Mouse (Mus musculus): ENCODE data around the gene Atpaf1. TPM values are rescaled to one million over a fixed set of nuclear protein-coding genes. Genes with fewer than 3 reads are reported as not detected.

The Atpaf1 gene
- 15.7 and 16.4 TPM in 2 replicates for polyA plus RNA-seq (2015; fragmentation: Nextera tagmentation; extraction: Ambion mirVana)

DNA sequence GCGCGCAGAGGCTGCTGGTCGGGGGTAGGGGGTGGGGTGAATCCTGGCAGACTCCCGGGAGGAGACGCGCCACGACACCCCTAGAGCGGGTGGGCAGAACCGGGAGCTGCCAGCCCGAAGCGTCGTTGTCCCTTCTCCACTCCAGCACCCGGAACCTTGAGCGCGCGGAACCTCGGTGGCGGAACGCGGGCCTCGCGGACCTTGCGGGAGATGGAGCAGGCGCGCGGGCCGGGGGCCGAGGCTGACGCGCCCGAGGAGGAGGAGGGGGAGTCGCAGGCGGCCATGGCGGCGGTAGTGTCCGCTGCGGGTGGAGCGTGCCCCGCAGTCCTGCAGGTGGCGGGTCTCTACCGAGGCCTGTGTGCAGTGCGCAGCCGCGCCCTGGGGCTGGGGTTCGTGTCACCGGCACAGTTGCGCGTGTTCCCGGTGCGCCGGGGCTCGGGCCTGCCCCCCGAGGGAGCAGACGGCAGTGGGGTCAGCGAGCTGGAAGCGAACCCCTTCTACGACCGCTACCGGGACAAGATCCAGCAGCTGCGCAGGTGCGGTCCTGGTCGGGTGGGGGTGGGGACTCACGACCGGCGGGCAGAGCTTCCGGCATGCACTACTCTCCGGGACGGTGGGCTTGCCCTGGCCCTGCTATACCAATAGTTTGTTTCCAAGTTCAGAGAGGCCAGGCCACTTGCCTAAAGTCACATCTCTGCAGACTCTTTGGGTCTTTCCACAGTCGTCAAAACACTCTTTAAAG, at the start of gene Atpaf1:
Gene Atpaf1, plus strand, starts transcription at position 44 of the 742 bp plus-strand sequence.
- H3K4me3 ChIP-seq (replicated peaks) = peak within 1 kb of the TSS; percentile 87
- peaks cover 22% of the 10 kb centered on the region for H3K4me1 ChIP-seq (replicated peaks)
- peak within 1 kb of the TSS; percentile 81 for H3K4me2 ChIP-seq
- peaks cover 16% of the 10 kb centered on the region; the same call in 1 of the 2 replicates for H3K36me3 ChIP-seq (replicated peaks)
- peak within 1 kb of the TSS; percentile 76 for H3K9ac ChIP-seq
- H3K27ac ChIP-seq (replicated peaks) = peak within 1 kb of the TSS; percentile 64
- WGBS (ENCODE audit: insufficient replicate concordance) = under 1% methylated on average over 69 of the region's 69 CpGs
- peak; percentile 74 for ATAC-seq (ENCODE audit: insufficient read depth)
- no peaks in the 10 kb centered on the region for H3K9me3 ChIP-seq (replicated peaks)
- H3K27me3 ChIP-seq = no peaks in the 10 kb centered on the region

DNA sequence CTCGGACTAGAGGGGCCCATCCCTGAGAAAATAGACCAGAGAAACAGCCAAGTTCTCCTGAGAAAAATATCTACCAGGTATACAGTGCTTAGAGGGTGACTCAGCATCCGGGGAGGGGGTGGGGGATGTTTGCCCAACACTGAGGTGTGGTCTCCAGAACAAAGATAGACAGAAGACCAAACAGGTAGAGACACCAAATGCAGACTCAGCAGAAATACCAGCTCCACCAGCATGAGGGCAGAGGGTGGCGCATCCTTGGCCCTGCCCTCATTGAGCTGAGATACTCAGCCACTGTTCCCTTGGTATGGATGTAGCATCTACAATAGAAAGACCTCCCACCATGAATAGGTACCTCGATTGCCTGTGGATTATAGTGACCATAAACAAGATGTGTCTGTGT, 49.7 kb upstream of the Atpaf1 start:
- no peak for ATAC-seq (ENCODE audit: insufficient read depth)
- Histone ChIP-seq H3K4me3 (replicated peaks) (no peak overlapping the region), H3K9me3 (replicated peaks) (no peaks in the 10 kb centered on the region), H3K27ac (replicated peaks) (no peak overlapping the region), H3K4me2 (no peak overlapping the region), H3K9ac (no peak overlapping the region), H3K27me3 (no peaks in the 10 kb centered on the region), H3K4me1 (replicated peaks) (peaks cover 23% of the 10 kb centered on the region), H3K36me3 (replicated peaks) (peaks cover under 1% of the 10 kb centered on the region; the same call in 1 of the 2 replicates)
- WGBS (ENCODE audit: insufficient replicate concordance) = 54% methylated on average over 4 of the region's 4 CpGs

DNA sequence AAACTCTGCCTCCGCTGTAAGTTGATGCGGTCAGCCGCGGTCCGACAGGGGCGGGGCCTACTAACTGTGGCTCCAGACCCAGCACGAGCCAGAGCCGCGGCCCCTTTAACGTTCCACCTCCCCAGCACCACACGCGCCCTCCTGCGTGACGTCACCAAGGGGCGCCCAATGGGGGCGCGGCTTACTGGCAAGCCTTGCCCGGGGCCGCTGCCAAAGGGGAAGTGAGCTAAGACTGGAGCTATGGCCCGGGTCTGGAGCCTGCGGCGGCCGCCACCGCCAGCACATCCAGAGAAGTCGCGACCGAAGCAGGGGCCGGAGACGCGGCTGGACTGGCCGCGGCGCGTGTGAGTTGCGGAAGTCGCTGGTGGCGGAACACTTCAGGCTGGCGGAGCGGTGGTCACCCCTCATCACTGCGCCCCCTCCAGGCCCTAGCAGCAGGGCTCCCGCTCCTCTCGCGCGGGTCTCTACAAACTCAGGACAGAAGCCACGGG, 47.0 kb upstream of the Atpaf1 start, which contains the start of gene Efcab14:
Gene Efcab14, plus strand, starts transcription at position 194 of the 491 bp plus-strand sequence.
- H3K4me1 ChIP-seq (replicated peaks) = peaks cover 27% of the 10 kb centered on the region

DNA sequence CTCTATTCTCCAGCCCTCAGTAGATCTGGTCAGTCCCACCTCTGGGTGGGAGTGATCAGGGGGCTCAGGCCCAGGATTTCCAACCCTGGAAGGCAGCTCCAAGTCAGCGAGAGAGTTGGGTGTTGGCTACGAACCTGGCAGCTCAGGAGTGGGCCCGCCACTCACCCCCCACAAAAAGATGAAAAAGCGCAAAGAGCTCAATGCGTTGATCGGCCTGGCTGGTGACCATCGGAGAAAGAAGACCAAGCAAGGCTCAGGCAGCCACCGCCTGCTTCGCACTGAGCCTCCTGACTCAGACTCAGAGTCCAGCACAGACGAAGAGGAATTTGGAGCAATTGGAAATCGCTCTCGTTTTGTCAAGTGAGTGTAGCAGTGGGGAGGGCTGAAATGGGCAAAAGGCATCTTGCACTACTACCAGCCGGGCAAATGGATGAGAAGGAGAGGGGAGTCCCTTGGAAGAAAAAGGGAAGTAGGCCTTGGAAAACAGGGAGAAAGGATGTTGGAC, 46.1 kb upstream of the Atpaf1 start:
- H3K36me3 ChIP-seq (replicated peaks) = peaks cover 26% of the 10 kb centered on the region
- H3K27ac ChIP-seq (replicated peaks) = peak overlapping the region; percentile 74; the same call in 1 of the 2 replicates
- H3K27me3 ChIP-seq = no peaks in the 10 kb centered on the region
- no peaks in the 10 kb centered on the region for H3K9me3 ChIP-seq (replicated peaks)
- H3K4me2 ChIP-seq = peak overlapping the region; percentile 82
- peak overlapping the region; percentile 86 for H3K9ac ChIP-seq
- no peak for ATAC-seq (ENCODE audit: insufficient read depth)
- 22% methylated on average over 13 of the region's 13 CpGs for WGBS (ENCODE audit: insufficient replicate concordance)
- peak overlapping the region; percentile 80 for H3K4me3 ChIP-seq (replicated peaks)
- peaks cover 30% of the 10 kb centered on the region for H3K4me1 ChIP-seq (replicated peaks)

More for the DNA sequence above, 47.0 kb upstream of the Atpaf1 start, which contains the start of gene Efcab14:
- ATAC-seq (ENCODE audit: insufficient read depth) = peak; percentile 100
- H3K27me3 ChIP-seq = no peaks in the 10 kb centered on the region
- WGBS (ENCODE audit: insufficient replicate concordance) = under 1% methylated on average over 45 of the region's 45 CpGs
- peak within 1 kb of the TSS; percentile 74 for H3K27ac ChIP-seq (replicated peaks)
- peak within 1 kb of the TSS; percentile 80 for H3K4me3 ChIP-seq (replicated peaks)
- H3K4me2 ChIP-seq = peak within 1 kb of the TSS; percentile 82
- peaks cover 24% of the 10 kb centered on the region for H3K36me3 ChIP-seq (replicated peaks)
- H3K9ac ChIP-seq = peak within 1 kb of the TSS; percentile 86
- H3K9me3 ChIP-seq (replicated peaks) = no peaks in the 10 kb centered on the region

DNA sequence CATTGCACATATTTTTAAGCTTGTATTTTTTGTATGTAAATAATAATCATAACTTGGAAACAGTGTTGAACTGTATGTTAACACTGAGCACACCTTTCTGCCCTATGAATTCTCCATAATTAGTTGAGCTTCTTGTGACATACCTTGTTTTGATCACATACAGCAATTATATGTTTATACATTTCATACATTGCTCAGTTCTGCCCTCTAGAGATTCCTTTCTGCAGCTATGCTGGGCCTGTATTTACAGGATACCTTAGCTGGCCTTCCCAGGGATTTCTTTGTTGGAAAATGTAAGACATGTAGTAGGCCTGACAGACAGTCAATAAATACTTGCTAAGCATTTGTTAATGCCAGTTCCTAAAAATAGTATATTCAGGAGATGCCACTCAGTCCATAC, 42.0 kb upstream of the Atpaf1 start:
- no peak for ATAC-seq (ENCODE audit: insufficient read depth)
- H3K4me3 ChIP-seq (replicated peaks) = no peak overlapping the region
- peaks cover 46% of the 10 kb centered on the region for H3K36me3 ChIP-seq (replicated peaks)
- no peak overlapping the region for H3K9ac ChIP-seq
- H3K4me2 ChIP-seq = no peak overlapping the region
- H3K9me3 ChIP-seq (replicated peaks) = no peaks in the 10 kb centered on the region
- no peak overlapping the region for H3K27ac ChIP-seq (replicated peaks)
- peaks cover 25% of the 10 kb centered on the region for H3K4me1 ChIP-seq (replicated peaks)
- no peaks in the 10 kb centered on the region for H3K27me3 ChIP-seq

DNA sequence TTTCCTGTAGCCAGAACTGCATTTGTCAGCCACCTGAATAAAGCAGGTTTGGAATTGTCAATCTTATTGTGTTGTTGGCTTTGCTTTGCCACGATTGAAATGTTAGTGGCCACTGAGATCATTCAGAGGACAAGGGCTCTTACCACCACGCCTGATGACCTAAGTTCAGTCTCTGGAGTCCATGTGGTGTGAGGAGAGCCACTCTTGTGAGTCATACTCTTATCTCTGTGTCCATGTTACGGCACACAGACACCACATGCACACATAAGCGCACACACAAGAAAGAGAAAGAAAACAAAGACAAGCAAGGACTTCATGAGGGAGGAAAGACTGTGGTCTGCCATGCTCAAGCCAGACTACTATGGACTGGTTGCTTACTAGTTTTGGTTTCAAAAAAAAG, 41.5 kb upstream of the Atpaf1 start:
- H3K27me3 ChIP-seq = no peaks in the 10 kb centered on the region
- no peak overlapping the region for H3K4me2 ChIP-seq
- H3K9ac ChIP-seq = no peak overlapping the region
- no peak for ATAC-seq (ENCODE audit: insufficient read depth)
- H3K27ac ChIP-seq (replicated peaks) = no peak overlapping the region
- H3K4me1 ChIP-seq (replicated peaks) = peaks cover 25% of the 10 kb centered on the region
- no peaks in the 10 kb centered on the region for H3K9me3 ChIP-seq (replicated peaks)
- peaks cover 48% of the 10 kb centered on the region for H3K36me3 ChIP-seq (replicated peaks)
- WGBS (ENCODE audit: insufficient replicate concordance) = 53% methylated on average over 4 of the region's 4 CpGs
- H3K4me3 ChIP-seq (replicated peaks) = no peak overlapping the region

DNA sequence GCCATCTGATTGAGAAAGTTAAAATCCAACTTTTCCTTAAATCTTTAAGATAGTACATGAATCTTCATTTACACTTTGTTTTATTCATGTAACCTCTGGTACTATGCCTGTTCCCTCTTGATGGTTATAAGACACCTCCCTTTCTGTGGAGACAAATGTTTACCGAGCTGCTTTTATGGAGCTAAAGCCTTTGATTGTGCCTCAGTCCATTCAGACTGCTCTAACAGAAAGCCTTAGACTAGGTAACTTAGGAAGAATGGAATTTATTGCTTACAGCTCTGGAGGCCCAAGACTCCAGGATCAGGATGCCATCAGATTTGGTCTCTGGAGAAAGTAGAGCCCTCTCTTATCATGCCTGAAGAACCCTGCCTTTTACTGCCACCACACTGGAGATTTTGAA, 36.4 kb upstream of the Atpaf1 start:
- Histone ChIP-seq H3K9ac (no peak overlapping the region), H3K36me3 (replicated peaks) (peaks cover 61% of the 10 kb centered on the region), H3K27me3 (no peaks in the 10 kb centered on the region), H3K4me2 (no peak overlapping the region), H3K27ac (replicated peaks) (no peak overlapping the region), H3K4me3 (replicated peaks) (no peak overlapping the region), H3K4me1 (replicated peaks) (0 out of 2 replicates have a peak, but pooled peaks cover under 1% of the 10 kb centered on the region), H3K9me3 (replicated peaks) (no peaks in the 10 kb centered on the region)
- WGBS (ENCODE audit: insufficient replicate concordance) = 62% methylated on average over 1 of the region's 1 CpGs
- ATAC-seq (ENCODE audit: insufficient read depth) = no peak

DNA sequence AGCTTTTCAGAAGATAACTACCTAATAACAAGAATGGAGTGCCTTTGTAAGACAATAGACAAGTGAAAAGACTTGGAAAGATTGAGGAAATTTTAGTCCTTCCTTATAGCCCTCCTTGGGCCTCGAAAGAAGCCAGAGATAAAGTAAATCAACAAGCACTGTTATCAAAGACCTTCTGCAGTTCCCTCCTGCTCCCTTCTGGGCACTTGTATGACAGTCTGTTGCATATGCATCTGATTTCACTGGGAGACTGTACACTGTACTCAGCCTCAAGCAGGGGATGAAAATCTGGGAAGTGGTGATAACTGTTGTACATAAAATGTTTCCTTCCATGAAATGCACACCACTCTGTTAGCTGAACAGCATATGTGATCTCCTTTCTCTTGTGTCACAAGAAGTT, 35.3 kb upstream of the Atpaf1 start:
- Histone ChIP-seq H3K4me2 (no peak overlapping the region), H3K27ac (replicated peaks) (no peak overlapping the region), H3K9me3 (replicated peaks) (no peaks in the 10 kb centered on the region), H3K4me3 (replicated peaks) (no peak overlapping the region), H3K4me1 (replicated peaks) (no peaks in the 10 kb centered on the region), H3K27me3 (no peaks in the 10 kb centered on the region), H3K9ac (no peak overlapping the region), H3K36me3 (replicated peaks) (peaks cover 63% of the 10 kb centered on the region)
- 17% methylated on average over 1 of the region's 1 CpGs for WGBS (ENCODE audit: insufficient replicate concordance)
- no peak for ATAC-seq (ENCODE audit: insufficient read depth)

DNA sequence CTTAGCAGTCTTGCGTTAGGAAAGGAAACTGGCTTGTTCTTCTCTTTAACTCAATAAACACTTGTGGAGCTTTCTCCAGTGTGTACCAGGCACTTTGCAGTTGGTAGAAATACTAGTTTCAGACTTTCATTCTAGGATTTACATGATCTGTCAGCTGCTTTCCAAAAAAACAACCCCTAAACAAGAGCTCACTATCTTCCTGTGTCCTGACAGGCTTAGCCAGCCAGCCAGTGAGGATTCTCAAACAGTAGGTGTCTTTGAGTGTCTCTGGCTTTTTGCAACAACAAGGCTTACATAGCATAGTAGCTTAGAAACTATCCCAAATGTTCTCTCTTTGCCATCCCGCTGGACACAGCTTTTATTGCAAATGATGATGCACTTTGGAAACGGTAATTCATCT, 30.5 kb upstream of the Atpaf1 start:
- Histone ChIP-seq H3K27me3 (no peaks in the 10 kb centered on the region), H3K27ac (replicated peaks) (no peak overlapping the region), H3K4me2 (no peak overlapping the region), H3K4me1 (replicated peaks) (no peaks in the 10 kb centered on the region), H3K36me3 (replicated peaks) (peaks cover 66% of the 10 kb centered on the region), H3K9ac (no peak overlapping the region), H3K4me3 (replicated peaks) (no peak overlapping the region), H3K9me3 (replicated peaks) (no peaks in the 10 kb centered on the region)
- no peak for ATAC-seq (ENCODE audit: insufficient read depth)
- WGBS (ENCODE audit: insufficient replicate concordance) = 81% methylated on average over 3 of the region's 3 CpGs

DNA sequence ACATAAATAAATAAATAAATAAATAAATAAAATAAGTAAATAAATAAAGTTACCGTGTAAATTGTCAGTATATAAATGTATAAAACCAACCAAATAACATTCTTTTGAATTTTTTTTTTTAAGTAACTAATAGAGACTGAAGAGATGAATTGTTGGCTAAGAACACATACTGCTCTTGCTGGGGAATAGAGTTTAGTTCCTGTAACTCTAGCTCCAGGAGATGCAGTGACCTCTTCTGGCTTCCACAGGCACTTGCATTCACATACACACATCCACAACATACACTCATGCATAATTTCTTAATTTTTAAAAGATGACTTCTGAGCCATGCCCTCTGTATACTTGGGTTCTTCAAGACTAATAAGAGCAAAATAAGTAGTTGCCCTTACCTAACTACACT, 29.8 kb upstream of the Atpaf1 start:
- H3K9ac ChIP-seq = no peak overlapping the region
- H3K4me2 ChIP-seq = no peak overlapping the region
- H3K4me1 ChIP-seq (replicated peaks) = no peaks in the 10 kb centered on the region
- WGBS (ENCODE audit: insufficient replicate concordance) = 90% methylated on average over 1 of the region's 1 CpGs
- peaks cover 63% of the 10 kb centered on the region for H3K36me3 ChIP-seq (replicated peaks)
- H3K4me3 ChIP-seq (replicated peaks) = no peak overlapping the region
- H3K9me3 ChIP-seq (replicated peaks) = no peaks in the 10 kb centered on the region
- no peak for ATAC-seq (ENCODE audit: insufficient read depth)
- H3K27ac ChIP-seq (replicated peaks) = no peak overlapping the region
- no peaks in the 10 kb centered on the region for H3K27me3 ChIP-seq

DNA sequence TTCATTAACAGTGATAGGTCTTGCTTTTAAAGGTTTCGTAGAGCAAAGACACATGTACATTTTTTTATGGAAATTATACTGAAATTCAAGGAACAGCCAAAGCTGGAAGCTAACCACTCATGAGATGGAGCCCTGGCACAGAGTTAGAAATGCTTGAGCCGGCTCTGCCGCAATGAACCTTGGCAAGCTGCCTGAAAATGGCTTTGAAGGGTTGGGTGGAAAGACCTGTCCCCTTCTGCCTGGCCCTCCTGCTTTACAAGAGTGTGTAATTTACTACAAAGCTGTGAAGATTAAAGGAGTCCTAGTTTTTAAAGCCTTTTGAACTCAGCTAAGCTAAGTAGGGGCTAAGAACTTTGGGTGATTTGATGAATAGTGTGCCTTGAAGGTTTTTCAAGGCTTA, 23.4 kb upstream of the Atpaf1 start:
- 82% methylated on average over 3 of the region's 3 CpGs for WGBS (ENCODE audit: insufficient replicate concordance)
- Histone ChIP-seq H3K27me3 (no peaks in the 10 kb centered on the region), H3K4me2 (no peak overlapping the region), H3K36me3 (replicated peaks) (peaks cover 72% of the 10 kb centered on the region), H3K9me3 (replicated peaks) (no peaks in the 10 kb centered on the region), H3K27ac (replicated peaks) (no peak overlapping the region), H3K9ac (no peak overlapping the region), H3K4me3 (replicated peaks) (no peak overlapping the region), H3K4me1 (replicated peaks) (no peaks in the 10 kb centered on the region)
- no peak for ATAC-seq (ENCODE audit: insufficient read depth)

Measured in liver, embryonic 15.5 days (tissue).